Mouse (Mus musculus) MEL (cell line): ENCODE data around the gene Prkcb.

Experiments
- CTCF ChIP-seq, 3 experiments: IDR thresholded peaks in 2 of 3; conservative IDR thresholded peaks in 1 of 3; 2 replicates each; pipeline ENCODE4 v1.5.1; 2011 to 2012; ENCODE audit warnings: low read length in 3 of 3, low read depth in 2 of 3, mild to moderate bottlenecking in 2 of 3, improper control_type of control experiment in 1 of 3, inconsistent platforms in 1 of 3, mixed read lengths in 1 of 3, moderate library complexity in 1 of 3; ENCODE audit not compliant: control insufficient read depth in 1 of 3, insufficient read depth in 1 of 3, poor library complexity in 1 of 3, severe bottlenecking in 1 of 3
- E2F4 ChIP-seq: IDR thresholded peaks from 2 replicates; pipeline ENCODE4 v1.6.1; 2011; ENCODE audit warnings: low read depth, low read length, improper control_type of control experiment, borderline replicate concordance
- EP300 ChIP-seq, 2 experiments: IDR thresholded peaks; 2 replicates each; pipeline ENCODE4 v1.6.1; 2011; ENCODE audit warnings: improper control_type of control experiment in 2 of 2, low read length in 2 of 2, low read depth in 1 of 2, mild to moderate bottlenecking in 1 of 2
- MAX ChIP-seq: IDR thresholded peaks from 2 replicates; pipeline ENCODE4 v1.6.1; 2011; ENCODE audit warnings: low read length, improper control_type of control experiment
- MYC ChIP-seq: IDR thresholded peaks from 2 replicates; pipeline ENCODE4 v1.6.1; 2011; ENCODE audit warnings: low read depth, mild to moderate bottlenecking, low read length, improper control_type of control experiment, moderate library complexity
- POLR2AphosphoS2 ChIP-seq: IDR thresholded peaks from 2 replicates; pipeline ENCODE4 v1.6.1; 2011; ENCODE audit warnings: low read length, improper control_type of control experiment
- POLR2AphosphoS5 ChIP-seq: IDR thresholded peaks from 2 replicates; pipeline ENCODE4 v1.6.1; 2012; ENCODE audit warnings: low read depth, borderline replicate concordance, mild to moderate bottlenecking, inconsistent platforms, low read length, moderate library complexity, mixed read lengths
- USF1 ChIP-seq: IDR thresholded peaks from 2 replicates; pipeline ENCODE4 v1.6.1; 2014; ENCODE audit warnings: low read depth, mild to moderate bottlenecking, inconsistent platforms, low read length, improper control_type of control experiment, moderate library complexity
- USF2 ChIP-seq, 2 experiments: IDR thresholded peaks; 2 replicates each; pipeline ENCODE4 v1.6.1; 2011 to 2012; ENCODE audit warnings: improper control_type of control experiment in 2 of 2, low read length in 2 of 2, borderline replicate concordance in 1 of 2, inconsistent platforms in 1 of 2, low read depth in 1 of 2, mild to moderate bottlenecking in 1 of 2; ENCODE audit not compliant: insufficient read depth in 1 of 2
- ZNF384 ChIP-seq: IDR thresholded peaks from 2 replicates; pipeline ENCODE4 v1.6.1; 2012; ENCODE audit warnings: low read depth, mild to moderate bottlenecking, inconsistent platforms, low read length, improper control_type of control experiment

- TF ChIP-seq MYC (no peak), MAX (no peak), CTCF (IDR thresholded peaks at IDR 0.05 in 2 of 3, conservative IDR thresholded peaks at IDR 0.05 in 1 of 3; ENCODE audit: control insufficient read depth in 1 of 3, insufficient read depth in 1 of 3, low read depth in 2 of 3, low read length in 3 of 3, poor library complexity in 1 of 3, severe bottlenecking in 1 of 3) (no peak), USF1 (no peak), POLR2AphosphoS5 (no peak), USF2 (IDR thresholded peaks at IDR 0.05; ENCODE audit: borderline replicate concordance in 1 of 2, insufficient read depth in 1 of 2, low read depth in 1 of 2, low read length in 2 of 2) (no peak), POLR2AphosphoS2 (no peak), E2F4 (no peak), ZNF384 (no peak), EP300 (IDR thresholded peaks at IDR 0.05; ENCODE audit: low read depth in 1 of 2, low read length in 2 of 2) (no peak)
Observed at GRCm38 (mm10) chr7:122338055-122338454, 49.5 kb downstream of the Prkcb start.
